Mouse (Mus musculus) left cerebral cortex, postnatal 36 days (tissue): ENCODE data around the gene Tusc2. TPM values are rescaled to one million over a fixed set of nuclear protein-coding genes. Genes with fewer than 3 reads are reported as not detected.
A peak's percentile ranks its signal among the peaks of the same experiment; 100 is the strongest.
"Not testable (repeated sequence)": the region's sequence is repeated elsewhere in the genome, so short reads cannot be mapped to it uniquely, and the experiment has no call there.

ENCODE experiments used
- DNase-seq, 2 experiments: peaks; one replicate each; pipeline ENCODE4 v3.0.0; 2021 to 2022; ENCODE audit warnings: low spot score in 2 of 2, mixed read lengths in 1 of 2
- intact Hi-C: fragments of 180-260 bp; cut with DNase I; formaldehyde crosslinking; loops from one replicate; pipeline ENCODE4 v1.15.1; 2025
- total RNA-seq, 2 experiments: library from RNA; stranded (reverse); gene quantifications; 2 replicates each; pipeline ENCODE4 v1.2.3; 2021

Tusc2 gene
- total RNA-seq, 2 experiments from 2014 or later: 91.3 to 106 TPM

DNA sequence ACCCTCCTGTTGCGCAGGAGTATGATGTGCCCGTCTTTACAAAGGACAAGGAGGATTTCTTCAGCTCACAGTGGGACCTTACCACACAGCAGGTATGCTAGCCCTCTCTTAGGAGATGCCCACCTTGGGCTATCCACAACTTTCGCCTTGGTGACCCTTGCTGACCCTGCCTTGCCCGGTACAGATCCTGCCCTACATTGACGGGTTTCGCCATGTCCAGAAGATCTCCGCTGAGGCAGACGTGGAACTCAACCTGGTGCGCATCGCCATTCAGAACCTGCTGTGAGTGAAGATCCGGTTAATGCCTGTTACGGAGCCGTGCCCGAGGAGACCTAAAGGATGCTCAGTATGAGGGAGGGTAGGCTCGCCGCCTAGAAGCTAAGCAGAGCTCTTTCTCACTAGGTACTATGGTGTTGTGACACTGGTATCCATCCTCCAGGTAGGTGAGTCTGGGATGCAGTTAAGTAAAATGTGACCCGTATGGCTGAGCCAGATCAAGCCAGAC, 18.8 kb upstream of the Tusc2 start:
- DNase-seq: no peak
- intact Hi-C loops: no loop called here

DNA sequence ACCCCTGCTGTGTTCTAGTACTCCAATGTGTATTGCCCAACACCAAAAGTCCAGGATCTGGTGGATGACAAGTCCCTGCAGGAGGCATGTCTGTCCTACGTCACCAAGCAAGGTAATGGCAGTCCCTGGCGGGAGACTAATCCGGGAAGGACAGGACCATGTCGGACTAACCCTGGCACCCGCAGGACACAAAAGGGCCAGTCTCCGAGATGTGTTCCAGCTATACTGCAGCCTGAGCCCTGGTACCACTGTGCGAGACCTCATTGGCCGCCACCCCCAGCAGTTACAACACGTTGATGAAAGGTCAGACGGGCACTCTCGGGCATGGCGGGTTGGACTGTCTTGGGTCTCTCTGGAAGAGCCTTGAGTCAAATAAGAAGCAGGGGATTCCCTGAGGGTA, 18.3 kb upstream of the Tusc2 start:
- DNase-seq: no peak
- intact Hi-C loops: no loop called here

DNA sequence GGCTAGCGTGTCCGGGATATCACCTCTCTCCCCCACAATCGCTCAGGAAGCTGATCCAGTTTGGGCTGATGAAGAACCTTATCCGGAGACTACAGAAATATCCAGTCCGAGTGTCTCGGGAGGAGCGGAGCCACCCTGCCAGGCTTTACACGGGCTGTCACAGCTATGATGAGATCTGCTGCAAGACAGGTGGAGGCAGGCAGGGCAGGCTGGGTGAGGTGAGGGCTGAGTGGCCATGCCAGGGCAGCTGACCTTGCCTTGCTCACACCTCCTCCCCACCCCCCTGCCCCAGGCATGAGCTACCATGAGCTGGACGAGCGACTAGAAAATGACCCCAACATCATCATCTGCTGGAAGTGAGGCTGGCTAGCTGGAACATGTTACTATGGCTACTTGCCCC, 17.9 kb upstream of the Tusc2 start:
- DNase-seq: no peak
- intact Hi-C loops: no loop called here

DNA sequence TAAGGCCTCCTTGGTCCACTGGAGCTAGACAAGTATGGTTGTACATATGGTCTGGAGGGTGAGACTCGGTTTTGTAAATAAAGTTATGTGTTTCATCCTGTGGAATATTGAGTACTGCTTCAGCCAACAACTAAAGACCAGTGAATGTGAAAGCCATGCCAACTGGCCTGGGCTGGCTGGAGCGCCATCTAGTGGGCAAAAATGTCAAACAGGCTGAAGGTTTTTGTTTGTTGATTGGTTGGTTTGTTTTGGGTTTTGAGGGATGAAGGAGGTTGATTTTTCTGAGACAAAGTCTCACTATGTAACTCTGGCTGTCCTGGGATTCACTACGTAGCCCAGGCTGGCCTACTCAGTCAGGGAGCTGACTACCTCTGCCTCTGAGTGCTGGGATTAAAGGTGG, 17.5 kb upstream of the Tusc2 start:
- intact Hi-C loops: no loop called here

DNA sequence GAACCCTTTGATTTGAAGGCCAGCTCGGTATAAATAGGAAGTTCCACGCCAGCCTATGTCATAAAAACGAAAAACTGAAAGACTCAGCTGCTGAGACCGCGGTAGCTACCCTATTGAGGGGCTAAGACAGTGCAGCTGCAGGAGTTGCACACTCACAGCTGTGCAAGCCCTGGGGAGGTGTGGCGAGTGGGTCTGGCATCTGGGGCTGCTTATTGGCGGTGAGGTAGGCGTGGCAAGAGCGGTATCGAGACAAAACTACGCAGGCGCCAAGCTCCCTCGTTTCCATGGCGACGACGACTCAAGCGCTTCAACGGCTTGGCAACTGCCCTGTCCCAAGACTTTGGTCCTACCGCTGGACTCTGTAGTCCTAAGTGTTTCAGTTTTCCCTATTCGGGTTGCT, 16.0 kb upstream of the Tusc2 start, which contains the start of gene Zmynd10:
Zmynd10 (plus strand) TSS at position 273 of the 400 bp plus-strand sequence.
- intact Hi-C loops: no loop called here
- DNase-seq: peak; percentile 84 to 87

More for the DNA sequence above, 17.5 kb upstream of the Tusc2 start:
- DNase-seq: peak; percentile 55 to 67

DNA sequence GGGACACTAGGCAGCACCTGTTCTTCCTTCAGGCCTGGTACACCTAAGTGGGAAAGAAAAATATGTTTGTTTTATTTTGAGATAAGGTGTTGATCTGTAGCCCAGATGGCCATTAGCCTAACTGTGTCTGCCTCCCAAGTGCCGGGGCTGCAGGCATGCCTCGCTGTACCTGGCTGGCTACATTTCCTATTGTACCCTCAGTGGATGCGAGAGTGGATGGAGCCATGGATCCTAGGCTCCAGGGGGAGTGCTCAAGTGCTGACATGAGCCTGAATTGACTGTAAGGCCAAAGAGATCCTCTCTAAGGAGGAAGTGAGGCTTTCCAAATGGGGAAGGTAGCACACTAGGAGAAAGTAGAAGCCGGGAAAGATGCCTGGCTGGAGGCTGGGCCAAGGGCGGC, 15.1 kb upstream of the Tusc2 start:
- intact Hi-C loops: no loop called here
- DNase-seq: no peak

DNA sequence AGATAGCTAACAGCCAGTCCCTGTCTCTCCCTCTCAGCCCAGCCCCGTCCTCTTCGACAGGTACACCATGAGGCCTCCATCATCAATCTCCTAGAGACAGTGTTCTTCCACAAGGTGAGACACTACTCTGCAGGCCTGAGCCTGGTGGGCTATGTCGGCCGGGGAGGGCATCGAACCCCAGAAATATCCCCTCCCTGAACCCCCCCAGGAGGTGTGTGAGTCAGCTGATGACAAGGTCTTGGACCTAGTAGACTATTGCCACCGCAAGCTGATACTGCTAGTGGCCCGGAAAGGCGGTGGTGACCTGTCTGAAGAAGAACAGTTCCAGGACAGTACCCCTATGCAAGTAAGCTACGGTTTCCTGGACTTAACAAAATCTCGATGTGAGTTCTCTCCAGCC, 14.2 kb upstream of the Tusc2 start:
- intact Hi-C loops: no loop called here
- DNase-seq: no peak

DNA sequence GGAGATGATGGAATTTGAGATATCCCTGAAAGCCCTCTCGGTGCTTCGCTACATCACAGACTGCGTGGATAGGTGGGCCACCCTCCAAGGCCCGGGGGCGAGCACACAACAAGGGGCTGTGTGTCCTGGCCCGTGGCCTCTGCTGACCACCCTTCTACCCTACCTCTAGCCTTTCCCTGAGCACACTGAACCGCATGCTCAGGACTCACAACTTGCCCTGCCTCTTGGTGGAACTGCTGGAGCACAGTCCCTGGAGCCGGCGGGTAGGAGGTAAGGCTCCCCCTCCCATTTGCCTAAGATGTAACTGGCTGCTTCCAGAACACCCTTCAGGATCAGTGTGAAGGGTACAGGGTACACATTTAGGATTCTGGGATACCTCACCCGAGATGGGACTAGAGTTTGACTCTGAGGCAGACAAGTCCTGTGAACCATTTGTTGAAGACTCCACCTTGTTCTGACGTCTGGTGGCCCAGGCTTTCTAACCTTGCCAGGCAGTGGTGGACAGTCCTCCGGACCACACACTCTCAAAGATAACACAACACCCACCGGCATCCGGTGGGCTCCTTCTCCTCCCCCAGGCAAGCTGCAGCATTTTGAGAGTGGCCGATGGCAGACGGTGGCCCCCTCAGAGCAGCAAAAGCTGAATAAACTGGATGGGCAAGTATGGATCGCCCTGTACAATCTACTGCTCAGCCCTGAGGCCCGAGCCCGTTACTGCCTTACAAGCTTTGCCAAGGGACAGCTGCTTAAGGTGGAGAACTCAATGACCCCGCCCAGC, 13.6 kb upstream of the Tusc2 start:
- no peak for DNase-seq
- intact Hi-C loops: no loop called here

DNA sequence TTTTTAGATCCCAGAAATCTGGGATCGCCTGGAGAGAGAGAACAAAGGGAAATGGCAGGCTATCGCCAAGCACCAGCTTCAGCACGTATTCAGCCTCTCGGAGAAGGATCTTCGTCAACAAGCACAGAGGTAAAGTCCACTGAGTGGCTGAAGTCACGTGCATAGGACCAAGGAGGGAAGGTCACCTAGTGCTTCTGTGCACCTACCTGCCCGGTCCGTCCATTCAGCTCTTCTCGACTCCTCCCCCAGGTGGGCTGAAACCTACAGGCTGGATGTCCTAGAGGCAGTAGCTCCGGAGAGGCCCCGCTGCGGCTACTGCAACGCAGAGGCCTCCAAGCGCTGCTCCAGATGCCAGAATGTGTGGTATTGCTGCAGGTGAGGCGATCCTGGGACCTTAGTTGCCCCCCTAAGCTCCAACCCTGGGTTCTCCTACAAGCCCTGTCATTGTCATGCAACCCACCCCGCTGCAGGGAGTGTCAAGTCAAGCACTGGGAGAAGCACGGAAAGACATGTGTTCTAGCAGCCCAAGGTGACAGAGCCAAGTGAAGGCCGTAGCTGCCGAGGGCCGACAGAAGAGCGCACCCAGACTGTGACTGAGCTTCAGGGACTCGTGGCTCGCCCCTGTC, 12.5 kb upstream of the Tusc2 start:
- DNase-seq: no peak
- intact Hi-C loops: no loop called here

DNA sequence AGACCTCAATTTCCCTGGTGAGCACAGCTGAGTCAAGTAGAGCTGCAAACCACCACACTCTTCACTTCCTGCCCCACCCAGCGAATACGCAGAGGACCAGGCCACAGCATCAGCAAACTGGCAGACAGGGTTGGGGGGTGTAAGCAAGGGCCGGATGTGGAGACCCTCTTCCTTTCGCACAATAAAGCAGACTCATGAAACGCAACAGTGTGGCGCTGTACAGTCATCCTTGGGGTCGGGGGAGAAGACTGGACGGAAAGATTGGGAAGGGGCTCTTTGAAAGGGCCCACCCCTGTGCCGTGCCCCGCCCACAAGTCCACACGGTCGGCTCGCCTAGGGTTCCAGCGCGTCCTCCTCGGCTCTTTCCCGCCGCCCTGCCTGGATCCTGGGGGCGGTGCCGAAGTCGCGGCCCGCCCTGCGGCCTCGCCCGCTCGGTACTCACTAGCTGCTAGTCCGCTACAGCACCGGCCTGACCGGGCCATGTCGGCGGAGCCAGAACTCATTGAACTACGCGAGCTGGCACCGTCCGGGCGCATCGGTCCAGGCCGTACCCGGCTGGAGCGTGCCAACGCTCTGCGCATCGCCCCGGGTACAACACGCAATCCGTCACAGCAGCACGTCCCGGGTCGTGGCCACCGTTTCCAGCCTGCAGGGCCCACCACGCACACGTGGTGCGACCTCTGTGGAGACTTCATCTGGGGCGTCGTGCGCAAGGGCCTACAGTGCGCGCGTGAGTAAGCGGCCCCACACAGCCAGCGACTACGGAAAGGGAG, 11.8 kb upstream of the Tusc2 start, which contains the start of gene Rassf1:
Rassf1 (plus strand) TSS at position 439 of the 773 bp plus-strand sequence.
- DNase-seq: no peak

DNA sequence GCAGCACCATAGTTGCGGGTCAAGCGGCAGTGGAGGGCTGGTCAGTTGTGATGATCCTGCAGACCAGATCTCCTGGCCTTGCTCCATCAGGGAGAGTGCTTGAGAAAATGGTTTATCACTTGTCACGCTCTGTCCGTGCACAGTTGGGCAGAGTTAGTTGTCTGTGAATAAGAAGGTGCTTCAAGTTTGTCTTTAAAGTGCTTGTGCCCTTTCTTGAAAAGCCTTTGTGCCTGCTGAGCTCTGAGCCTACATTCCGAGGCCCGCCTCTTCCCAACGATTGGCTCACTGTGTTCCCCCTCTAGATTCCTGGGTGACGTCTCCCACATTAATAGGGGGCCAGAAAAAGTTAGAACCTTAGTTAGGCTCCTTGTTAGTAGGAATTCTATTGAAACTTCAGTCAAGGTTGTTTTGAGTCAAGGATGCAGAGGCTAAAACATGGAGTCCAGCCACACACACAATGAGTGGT, 11.1 kb upstream of the Tusc2 start:
- DNase-seq: no peak
- intact Hi-C loops: no loop called here

More for the DNA sequence above, 11.8 kb upstream of the Tusc2 start, which contains the start of gene Rassf1:
- intact Hi-C loops: no loop called here

DNA sequence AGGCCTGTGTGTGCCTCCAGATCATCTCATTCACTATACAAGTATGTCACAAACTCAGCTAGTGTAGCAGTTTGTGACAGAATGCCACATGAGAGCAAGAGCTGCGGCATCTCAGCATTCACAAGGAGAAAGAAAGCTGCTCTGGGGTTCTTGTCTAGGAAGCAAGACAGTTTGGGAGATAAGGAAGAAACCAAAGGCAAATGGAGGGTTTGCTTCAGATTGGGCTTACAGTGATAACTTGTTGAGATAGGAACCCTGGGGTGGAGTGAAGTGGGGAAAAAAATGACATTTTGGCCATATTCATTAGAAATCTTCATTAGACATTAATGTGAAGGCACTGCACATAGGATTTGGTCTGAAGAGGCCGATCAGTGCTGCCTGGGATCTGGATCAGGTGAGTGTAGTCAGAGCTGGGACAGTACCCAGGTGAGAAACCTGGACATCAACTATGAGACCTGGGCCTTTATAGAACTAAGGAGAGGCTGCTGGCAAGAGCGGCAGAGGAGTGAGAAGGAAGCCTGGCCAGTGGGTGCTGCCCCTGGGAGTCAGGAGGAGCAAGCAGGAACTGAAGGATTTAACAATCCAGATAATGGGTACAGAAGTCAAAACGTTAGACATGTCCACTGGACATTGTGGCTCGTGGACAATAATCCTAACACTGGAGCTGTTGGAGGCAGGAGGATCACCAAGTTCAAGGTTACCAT, 10.2 kb upstream of the Tusc2 start:
- DNase-seq: no peak
- intact Hi-C loops: no loop called here

DNA sequence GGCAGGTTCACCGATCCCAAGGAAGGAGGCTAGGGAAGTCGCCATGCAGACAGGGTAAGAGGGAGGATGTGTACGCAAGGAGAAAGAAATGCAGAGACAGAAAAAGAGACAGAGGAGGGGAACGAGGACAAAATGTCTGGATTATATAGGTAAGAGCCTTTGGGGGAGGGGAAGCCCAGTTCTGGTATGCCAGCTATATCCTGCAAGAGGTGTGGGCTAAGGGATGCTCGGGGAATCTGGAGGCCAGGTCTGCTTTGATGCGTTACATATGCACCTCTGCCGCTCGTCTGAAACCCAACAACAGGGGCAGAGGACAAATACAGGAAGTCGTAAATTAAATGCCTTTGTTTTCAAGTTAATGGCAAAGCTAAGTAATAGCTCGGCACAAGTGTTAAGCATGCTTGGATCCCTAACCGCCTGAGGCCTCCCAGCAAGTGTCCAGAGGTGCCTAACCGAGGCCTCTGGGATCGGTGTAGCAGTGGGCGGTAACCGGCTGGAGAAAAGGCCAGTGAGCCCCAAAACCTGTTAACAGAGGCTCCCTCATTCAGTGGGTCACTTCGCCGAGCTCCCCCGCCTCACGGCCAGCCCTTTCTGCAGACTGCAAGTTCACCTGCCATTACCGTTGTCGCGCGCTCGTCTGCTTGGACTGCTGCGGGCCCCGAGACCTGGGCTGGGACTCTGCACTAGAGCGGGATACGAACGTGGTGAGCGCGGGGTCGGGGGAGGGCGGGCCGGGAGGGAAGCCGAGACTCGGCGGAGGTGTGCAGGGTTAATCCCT, 9.3 kb upstream of the Tusc2 start:
- peak in 1 of 2 experiments; percentile 54 for DNase-seq
- intact Hi-C loops: no loop called here

DNA sequence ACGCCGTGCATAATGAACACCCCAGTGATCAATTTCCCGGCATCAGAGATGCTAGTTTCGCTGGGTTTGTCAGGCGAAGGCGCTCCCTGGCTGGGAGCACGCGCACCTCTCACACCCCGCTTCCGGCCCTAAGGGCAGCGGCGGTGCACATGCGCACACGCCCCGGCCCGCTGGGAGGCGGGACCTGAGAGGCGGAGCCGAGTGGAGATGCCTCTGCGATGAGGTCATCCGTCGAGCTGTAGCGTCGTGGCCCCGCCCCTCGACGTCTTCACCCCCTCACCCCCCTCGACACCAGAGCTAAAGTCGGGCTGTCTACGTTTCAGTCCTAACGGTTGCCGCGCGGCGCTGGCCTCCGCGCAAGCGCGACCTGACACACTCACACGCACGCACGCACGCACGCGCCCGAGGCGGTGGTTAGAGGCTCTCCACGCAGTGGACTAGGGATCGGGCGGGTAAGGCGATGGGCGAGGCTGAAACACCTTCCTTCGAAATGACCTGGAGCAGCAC, 8.7 kb upstream of the Tusc2 start:
- DNase-seq: peak; percentile 94 to 95
- intact Hi-C loops: no loop called here

DNA sequence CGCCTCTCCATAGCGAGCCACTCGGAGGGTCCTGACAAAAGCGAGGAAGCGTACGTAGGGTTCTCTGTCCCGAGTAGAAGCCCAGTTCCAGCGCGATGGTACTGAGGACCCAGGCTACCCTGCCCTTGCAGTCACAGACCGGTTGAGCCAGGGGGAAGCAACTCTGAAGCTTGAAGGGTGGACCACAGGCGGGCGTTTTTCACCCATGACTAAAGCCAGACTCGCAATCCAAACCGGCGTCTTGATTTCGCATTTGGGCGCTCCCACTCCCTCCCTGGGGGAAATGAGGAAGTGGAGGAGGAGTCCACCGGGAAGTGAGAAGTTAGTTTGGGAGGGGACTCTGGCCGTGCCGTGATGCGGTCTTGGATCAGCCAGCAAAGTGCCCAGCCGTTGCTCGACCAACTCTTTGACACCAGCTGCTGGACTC, 8.0 kb upstream of the Tusc2 start:
- intact Hi-C loops: no loop called here
- DNase-seq: no peak

DNA sequence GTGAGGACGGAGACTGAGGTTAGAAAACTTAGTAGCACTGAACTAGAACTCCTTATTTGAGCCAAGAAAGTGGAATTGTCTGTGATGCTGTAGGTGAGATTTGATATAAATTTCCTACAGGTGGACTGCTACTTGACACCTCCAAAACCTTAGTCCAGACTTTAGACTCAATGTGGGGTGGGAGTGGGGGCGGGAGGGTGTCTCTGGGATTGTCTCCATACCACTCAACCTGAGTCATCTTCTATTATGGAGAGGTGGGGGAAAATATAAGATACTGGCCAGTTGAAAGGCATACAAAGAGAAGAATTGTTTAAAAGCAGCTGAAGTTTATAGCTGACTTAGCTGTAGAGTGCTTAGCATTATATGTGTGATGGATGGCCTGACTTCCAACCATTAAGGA, 7.4 kb upstream of the Tusc2 start:
- DNase-seq: no peak
- intact Hi-C loops: no loop called here

DNA sequence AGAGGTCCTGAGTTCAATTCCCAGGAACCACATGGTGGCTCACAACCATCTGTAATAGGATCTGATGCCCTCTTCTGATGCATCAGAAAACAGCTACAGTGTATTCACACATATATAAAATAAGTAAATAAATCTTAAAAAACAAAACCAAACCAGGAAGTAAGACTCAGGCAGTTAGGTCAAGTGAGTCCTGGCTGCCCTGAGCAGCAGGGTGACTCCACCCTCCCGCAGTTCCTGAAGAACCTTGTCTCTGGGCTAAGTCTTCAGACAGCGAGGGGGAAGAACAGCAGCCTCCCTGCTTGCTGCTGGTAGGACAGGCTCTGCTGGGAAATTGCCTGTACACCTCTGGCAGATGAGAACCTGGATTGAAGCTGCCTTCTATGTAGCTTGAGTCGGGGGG, 6.7 kb upstream of the Tusc2 start:
- intact Hi-C loops: no loop called here
- DNase-seq: no peak

DNA sequence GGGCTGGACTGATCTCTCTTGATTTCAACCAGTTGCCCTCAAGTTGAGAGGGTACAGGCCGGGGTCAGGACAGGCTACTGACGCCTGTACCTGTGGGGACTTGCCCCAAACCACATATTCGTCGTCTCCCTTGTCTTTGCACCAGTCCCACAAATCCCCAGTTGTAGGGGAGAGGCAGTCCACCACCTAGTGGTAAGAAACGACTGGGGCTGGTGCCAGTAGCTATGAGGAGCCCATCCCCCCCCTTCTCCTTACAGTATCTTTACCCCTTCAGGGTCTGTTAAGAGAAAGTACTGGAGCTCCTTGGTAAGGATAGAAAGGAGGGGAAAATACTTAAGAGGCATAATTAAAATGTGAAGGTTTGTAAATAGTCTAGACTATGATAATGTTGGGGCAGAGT, 2.5 kb downstream of the Tusc2 start:
- DNase-seq, intact Hi-C loops: not testable (repeated sequence)
